Mouse (Mus musculus): ENCODE results near the gene Dnaaf5. TPM values are rescaled to one million over a fixed set of nuclear protein-coding genes. Genes with fewer than 3 reads are reported as not detected.
A peak's percentile ranks its signal among the peaks of the same experiment; 100 is the strongest.

The Dnaaf5 gene
- polyA plus RNA-seq, 1 experiment from 2014 or later: 6.8 TPM

DNA sequence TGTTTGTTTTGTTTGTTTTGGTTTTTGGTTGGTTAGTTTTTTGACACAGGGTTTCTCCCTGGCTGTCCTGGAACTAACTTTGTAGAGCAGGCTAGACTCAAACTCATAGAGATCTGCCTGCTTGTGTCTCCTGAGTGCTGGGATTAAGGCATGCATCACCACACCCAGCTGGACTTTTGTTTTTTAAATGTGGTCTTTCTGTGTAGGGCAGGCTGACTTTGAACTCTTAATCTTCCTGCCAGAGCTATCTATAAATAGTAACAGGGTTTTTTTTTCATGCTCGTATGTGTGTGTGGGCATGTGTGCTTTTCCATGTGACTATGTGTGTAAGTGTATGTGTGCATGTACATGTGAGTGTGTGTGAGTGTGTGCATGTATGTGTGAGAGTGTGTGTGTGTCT, 17.5 kb downstream of the Dnaaf5 start:
- Histone ChIP-seq H3K36me3 (replicated peaks; ENCODE audit: control insufficient read depth, insufficient read depth, low read depth, low read length) (peaks cover 11% of the 10 kb centered on the region), H3K27me3 (ENCODE audit: control insufficient read depth, insufficient read depth, low read length) (no peaks in the 10 kb centered on the region), H3K4me1 (ENCODE audit: control insufficient read depth, insufficient read depth, low read length) (no peaks in the 10 kb centered on the region), H3K9me3 (replicated peaks; ENCODE audit: control insufficient read depth, low read length) (no peaks in the 10 kb centered on the region), H3K9ac (replicated peaks; ENCODE audit: low read length) (no peak overlapping the region), H3K27ac (replicated peaks; ENCODE audit: low read depth, low read length) (no peak overlapping the region), H3K4me3 (ENCODE audit: low read depth, low read length) (no peak overlapping the region), H3K4me2 (ENCODE audit: low read depth, low read length) (no peak overlapping the region)
- 74% methylated on average over 1 of the region's 1 CpGs for WGBS
- no peak for DNase-seq (ENCODE audit: low spot score)
- no peak for ATAC-seq (replicated peaks; ENCODE audit: insufficient number of reproducible peaks, low FRiP score, low TSS enrichment, low read depth)

DNA sequence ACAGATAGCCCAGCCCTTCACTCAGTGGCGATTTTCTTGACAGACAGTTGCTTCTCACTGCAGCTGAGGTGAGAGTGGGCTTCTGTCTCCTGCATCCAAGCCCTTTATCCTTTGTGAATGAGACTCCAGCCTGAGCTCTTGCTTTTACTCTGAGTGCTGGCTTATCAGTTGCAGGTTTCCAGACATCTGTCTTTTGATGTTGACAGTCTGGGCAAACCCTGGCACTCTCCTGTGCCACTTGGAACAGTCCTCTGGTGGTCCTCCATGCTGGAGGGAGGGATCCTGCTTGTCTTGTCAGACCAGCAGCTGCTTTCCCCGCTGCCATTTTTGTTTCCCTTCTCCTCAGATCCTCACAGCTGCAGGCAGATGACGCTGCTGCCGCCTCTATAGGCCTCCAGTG, 21.9 kb downstream of the Dnaaf5 start:
- Histone ChIP-seq H3K9me3 (replicated peaks; ENCODE audit: control insufficient read depth, low read length) (no peaks in the 10 kb centered on the region), H3K36me3 (replicated peaks; ENCODE audit: control insufficient read depth, insufficient read depth, low read depth, low read length) (peaks cover 11% of the 10 kb centered on the region), H3K4me3 (ENCODE audit: low read depth, low read length) (no peak overlapping the region), H3K9ac (replicated peaks; ENCODE audit: low read length) (no peak overlapping the region), H3K27me3 (ENCODE audit: control insufficient read depth, insufficient read depth, low read length) (no peaks in the 10 kb centered on the region), H3K4me1 (ENCODE audit: control insufficient read depth, insufficient read depth, low read length) (no peaks in the 10 kb centered on the region), H3K27ac (replicated peaks; ENCODE audit: low read depth, low read length) (no peak overlapping the region), H3K4me2 (ENCODE audit: low read depth, low read length) (no peak overlapping the region)
- ATAC-seq (replicated peaks; ENCODE audit: insufficient number of reproducible peaks, low FRiP score, low TSS enrichment, low read depth): no peak
- DNase-seq (ENCODE audit: low spot score): no peak
- WGBS: 91% methylated on average over 4 of the region's 4 CpGs

DNA sequence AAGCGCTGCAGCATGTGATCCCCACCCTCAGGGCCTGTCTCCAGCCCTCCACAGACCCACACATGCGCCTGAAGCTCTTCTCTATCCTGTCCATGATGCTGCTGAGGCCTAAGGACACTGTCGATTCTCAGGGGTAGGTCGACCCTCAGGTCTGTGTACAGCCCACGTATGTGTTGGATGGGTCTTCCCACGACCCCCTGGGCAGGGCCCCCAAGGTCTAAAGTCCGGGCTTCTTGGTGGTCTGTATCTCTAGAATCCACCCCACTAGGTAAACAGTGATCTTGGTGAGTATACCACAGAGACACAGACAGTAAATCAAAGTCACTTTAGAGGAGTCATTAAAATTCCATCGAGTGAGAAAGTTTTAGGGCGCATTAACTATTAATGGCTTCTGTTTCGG, 24.1 kb downstream of the Dnaaf5 start:
- peaks cover 11% of the 10 kb centered on the region for H3K36me3 ChIP-seq (replicated peaks; ENCODE audit: control insufficient read depth, insufficient read depth, low read depth, low read length)
- no peak for ATAC-seq (replicated peaks; ENCODE audit: insufficient number of reproducible peaks, low FRiP score, low TSS enrichment, low read depth)

DNA sequence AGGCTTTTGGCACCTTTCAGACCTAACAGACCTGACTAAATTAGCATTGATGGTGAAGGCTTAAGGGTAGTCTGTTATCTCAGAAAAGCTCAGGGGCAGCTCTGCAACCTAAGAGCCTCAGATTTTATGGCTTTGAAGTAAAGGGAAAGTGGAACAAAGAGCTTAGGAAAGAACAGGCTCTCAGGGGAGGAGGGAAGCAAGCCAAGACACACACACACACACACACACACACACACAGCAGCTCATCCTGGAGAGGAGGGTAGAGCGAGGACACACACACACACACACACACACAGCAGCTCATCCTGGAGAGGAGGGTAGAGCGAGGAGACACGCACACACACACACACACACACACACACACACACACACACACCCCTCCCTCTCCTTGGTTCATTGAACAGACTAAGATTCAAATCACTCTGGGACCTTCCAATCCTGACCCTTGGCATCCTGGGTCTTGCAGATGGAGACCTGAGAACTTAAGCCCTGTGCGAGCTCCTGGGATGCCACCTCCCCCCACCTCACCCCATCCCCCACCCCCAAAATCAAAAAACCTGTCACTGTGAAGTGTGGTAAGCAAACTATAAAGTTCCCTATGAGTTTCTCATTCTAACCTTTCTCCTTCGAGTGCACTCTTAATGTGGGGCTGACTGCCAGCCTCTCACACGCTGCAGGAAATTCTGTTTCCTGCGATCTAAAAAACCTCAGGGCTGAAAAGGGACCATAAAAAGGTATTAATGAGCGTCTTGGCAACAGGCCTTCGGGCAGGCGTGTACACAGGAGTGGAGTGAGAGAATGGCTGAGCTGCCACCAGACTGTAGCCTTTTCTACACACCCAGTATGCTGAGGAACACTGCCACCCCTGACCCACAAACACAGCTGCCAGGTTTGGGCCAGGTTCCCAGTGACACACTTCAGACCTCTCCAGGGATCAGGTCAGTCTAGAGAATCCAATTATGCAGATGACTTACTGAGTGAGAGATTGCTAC, 24.8 kb downstream of the Dnaaf5 start:
- Histone ChIP-seq H3K4me2 (ENCODE audit: low read depth, low read length) (no peak overlapping the region), H3K4me3 (ENCODE audit: low read depth, low read length) (no peak overlapping the region), H3K36me3 (replicated peaks; ENCODE audit: control insufficient read depth, insufficient read depth, low read depth, low read length) (peaks cover 11% of the 10 kb centered on the region), H3K27me3 (ENCODE audit: control insufficient read depth, insufficient read depth, low read length) (no peaks in the 10 kb centered on the region), H3K9me3 (replicated peaks; ENCODE audit: control insufficient read depth, low read length) (no peaks in the 10 kb centered on the region), H3K9ac (replicated peaks; ENCODE audit: low read length) (no peak overlapping the region), H3K27ac (replicated peaks; ENCODE audit: low read depth, low read length) (no peak overlapping the region), H3K4me1 (ENCODE audit: control insufficient read depth, insufficient read depth, low read length) (no peaks in the 10 kb centered on the region)
- 89% methylated on average over 9 of the region's 10 CpGs for WGBS
- DNase-seq (ENCODE audit: low spot score): no peak
- ATAC-seq (replicated peaks; ENCODE audit: insufficient number of reproducible peaks, low FRiP score, low TSS enrichment, low read depth): 0 out of 2 replicates have a peak, but pooled peaks have one; percentile 20

More for the DNA sequence above, 24.1 kb downstream of the Dnaaf5 start:
- H3K27ac ChIP-seq (replicated peaks; ENCODE audit: low read depth, low read length): no peak overlapping the region
- no peak for DNase-seq (ENCODE audit: low spot score)
- no peaks in the 10 kb centered on the region for H3K9me3 ChIP-seq (replicated peaks; ENCODE audit: control insufficient read depth, low read length)
- H3K27me3 ChIP-seq (ENCODE audit: control insufficient read depth, insufficient read depth, low read length): no peaks in the 10 kb centered on the region
- H3K4me2 ChIP-seq (ENCODE audit: low read depth, low read length): no peak overlapping the region
- no peaks in the 10 kb centered on the region for H3K4me1 ChIP-seq (ENCODE audit: control insufficient read depth, insufficient read depth, low read length)
- WGBS: 79% methylated on average over 10 of the region's 10 CpGs
- H3K9ac ChIP-seq (replicated peaks; ENCODE audit: low read length): no peak overlapping the region
- H3K4me3 ChIP-seq (ENCODE audit: low read depth, low read length): no peak overlapping the region

DNA sequence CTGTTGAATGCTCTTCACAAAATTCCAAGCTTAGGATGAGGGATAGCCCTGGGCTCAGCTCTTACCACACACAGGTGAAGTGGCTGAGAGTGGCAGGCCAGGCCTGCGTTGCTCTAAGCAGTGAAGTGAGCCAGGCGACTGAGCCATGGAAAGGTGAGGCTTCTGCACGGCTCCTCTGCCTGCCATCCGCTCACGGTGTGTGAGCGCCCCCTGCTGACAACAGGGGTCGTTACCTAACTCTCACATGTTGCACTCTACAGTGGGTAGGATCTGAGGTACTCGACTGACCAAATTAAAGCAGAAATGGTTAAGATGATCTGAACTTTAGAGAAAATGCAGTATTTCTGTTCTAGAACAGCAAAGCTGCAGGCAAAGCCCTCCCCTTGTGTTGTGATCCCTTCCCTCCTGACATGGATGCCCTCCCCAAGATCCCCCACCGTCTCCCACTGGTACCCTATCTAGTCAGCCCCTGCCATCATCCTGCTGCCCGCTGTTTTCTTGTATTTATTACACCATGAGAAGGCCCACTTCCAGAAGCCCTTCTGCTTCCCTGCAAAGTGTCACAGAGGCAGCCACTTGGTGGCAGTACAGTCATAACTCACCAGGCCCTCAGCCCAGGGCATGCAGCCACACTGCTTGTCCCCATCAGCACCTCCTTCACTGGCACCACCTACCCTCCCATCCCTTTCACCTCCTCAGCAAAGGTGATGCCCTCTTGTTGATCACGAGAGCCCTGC, 29.0 kb downstream of the Dnaaf5 start:
- no peaks in the 10 kb centered on the region for H3K9me3 ChIP-seq (replicated peaks; ENCODE audit: control insufficient read depth, low read length)
- H3K36me3 ChIP-seq (replicated peaks; ENCODE audit: control insufficient read depth, insufficient read depth, low read depth, low read length): peaks cover 5% of the 10 kb centered on the region
- H3K4me3 ChIP-seq (ENCODE audit: low read depth, low read length): no peak overlapping the region
- no peak overlapping the region for H3K9ac ChIP-seq (replicated peaks; ENCODE audit: low read length)
- no peaks in the 10 kb centered on the region for H3K4me1 ChIP-seq (ENCODE audit: control insufficient read depth, insufficient read depth, low read length)
- no peak overlapping the region for H3K27ac ChIP-seq (replicated peaks; ENCODE audit: low read depth, low read length)
- peak; percentile 78 for ATAC-seq (replicated peaks; ENCODE audit: insufficient number of reproducible peaks, low FRiP score, low TSS enrichment, low read depth)
- WGBS: 31% methylated on average over 11 of the region's 11 CpGs
- no peaks in the 10 kb centered on the region for H3K27me3 ChIP-seq (ENCODE audit: control insufficient read depth, insufficient read depth, low read length)
- no peak overlapping the region for H3K4me2 ChIP-seq (ENCODE audit: low read depth, low read length)
- DNase-seq (ENCODE audit: low spot score): peak; percentile 81

DNA sequence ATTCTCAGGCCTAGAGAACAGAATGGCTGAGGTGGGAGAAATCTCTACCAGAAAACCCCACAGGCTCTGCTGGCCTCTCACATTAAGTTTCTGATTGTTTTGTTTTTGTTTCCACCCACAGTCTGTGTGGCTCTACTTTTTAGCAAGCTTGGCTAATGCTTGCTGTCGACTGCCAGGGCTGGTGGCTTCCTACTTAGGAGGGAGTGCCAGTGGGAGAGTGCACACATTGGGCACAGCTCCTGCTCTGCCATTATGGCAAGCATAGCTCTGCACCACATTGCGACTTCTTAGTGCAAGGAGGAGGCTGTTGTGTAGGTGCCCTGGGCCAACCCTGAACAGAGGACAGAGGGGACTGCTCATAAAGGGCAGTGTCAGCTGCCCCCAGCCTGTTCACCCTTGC, 33.1 kb downstream of the Dnaaf5 start:
- H3K36me3 ChIP-seq (replicated peaks; ENCODE audit: control insufficient read depth, insufficient read depth, low read depth, low read length): peaks cover 4% of the 10 kb centered on the region
- WGBS: 83% methylated on average over 2 of the region's 2 CpGs

DNA sequence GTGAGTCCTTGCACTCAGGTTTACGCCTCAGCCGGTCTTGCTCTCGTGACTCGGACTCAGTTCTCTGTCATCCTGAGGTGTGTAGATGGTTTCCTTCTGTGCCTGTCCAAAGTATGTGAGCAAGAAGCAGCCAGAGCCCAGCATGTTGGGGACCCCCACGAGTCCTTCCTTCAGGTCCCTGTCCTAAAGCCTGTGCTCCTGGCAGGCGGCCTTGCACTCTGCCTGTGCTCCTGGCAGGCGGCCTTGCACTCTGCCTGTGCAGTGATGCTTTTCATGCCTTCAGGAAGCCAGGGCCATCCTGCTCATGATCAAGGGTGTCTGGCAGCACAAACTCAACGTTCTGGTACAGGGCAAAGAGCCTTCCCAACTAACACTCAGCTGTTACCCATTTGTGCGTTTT, 33.6 kb downstream of the Dnaaf5 start:
- no peak overlapping the region for H3K9ac ChIP-seq (replicated peaks; ENCODE audit: low read length)
- no peaks in the 10 kb centered on the region for H3K27me3 ChIP-seq (ENCODE audit: control insufficient read depth, insufficient read depth, low read length)
- 90% methylated on average over 9 of the region's 9 CpGs for WGBS
- H3K4me2 ChIP-seq (ENCODE audit: low read depth, low read length): no peak overlapping the region
- H3K9me3 ChIP-seq (replicated peaks; ENCODE audit: control insufficient read depth, low read length): no peaks in the 10 kb centered on the region
- no peaks in the 10 kb centered on the region for H3K4me1 ChIP-seq (ENCODE audit: control insufficient read depth, insufficient read depth, low read length)
- H3K27ac ChIP-seq (replicated peaks; ENCODE audit: low read depth, low read length): no peak overlapping the region
- ATAC-seq (replicated peaks; ENCODE audit: insufficient number of reproducible peaks, low FRiP score, low TSS enrichment, low read depth): no peak
- no peak overlapping the region for H3K4me3 ChIP-seq (ENCODE audit: low read depth, low read length)
- no peak for DNase-seq (ENCODE audit: low spot score)
- H3K36me3 ChIP-seq (replicated peaks; ENCODE audit: control insufficient read depth, insufficient read depth, low read depth, low read length): peaks cover 4% of the 10 kb centered on the region

More for the DNA sequence above, 33.1 kb downstream of the Dnaaf5 start:
- no peaks in the 10 kb centered on the region for H3K27me3 ChIP-seq (ENCODE audit: control insufficient read depth, insufficient read depth, low read length)
- no peak overlapping the region for H3K4me2 ChIP-seq (ENCODE audit: low read depth, low read length)
- no peak overlapping the region for H3K4me3 ChIP-seq (ENCODE audit: low read depth, low read length)
- ATAC-seq (replicated peaks; ENCODE audit: insufficient number of reproducible peaks, low FRiP score, low TSS enrichment, low read depth): no peak
- no peak for DNase-seq (ENCODE audit: low spot score)
- no peaks in the 10 kb centered on the region for H3K9me3 ChIP-seq (replicated peaks; ENCODE audit: control insufficient read depth, low read length)
- H3K9ac ChIP-seq (replicated peaks; ENCODE audit: low read length): no peak overlapping the region
- no peaks in the 10 kb centered on the region for H3K4me1 ChIP-seq (ENCODE audit: control insufficient read depth, insufficient read depth, low read length)
- no peak overlapping the region for H3K27ac ChIP-seq (replicated peaks; ENCODE audit: low read depth, low read length)

DNA sequence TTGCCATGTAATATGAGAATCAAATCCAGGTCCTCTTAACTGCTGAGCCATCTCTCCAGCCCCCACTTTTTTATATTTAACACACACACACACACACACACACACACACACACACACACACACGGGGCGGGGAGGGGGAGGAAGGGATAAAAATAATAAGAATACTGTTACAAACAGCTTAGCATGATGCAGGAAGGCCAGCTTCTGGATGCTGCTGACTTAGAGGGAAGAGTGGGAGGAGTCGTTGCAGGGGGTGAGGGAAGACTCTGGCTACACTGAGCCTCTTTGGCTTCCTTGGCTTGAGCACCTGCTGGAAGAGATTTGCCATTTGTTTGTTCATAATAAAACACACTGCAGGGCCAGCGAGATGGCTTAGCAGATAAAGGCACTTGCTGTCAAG, 34.9 kb downstream of the Dnaaf5 start:
- no peak overlapping the region for H3K9ac ChIP-seq (replicated peaks; ENCODE audit: low read length)
- peaks cover 4% of the 10 kb centered on the region for H3K36me3 ChIP-seq (replicated peaks; ENCODE audit: control insufficient read depth, insufficient read depth, low read depth, low read length)
- no peaks in the 10 kb centered on the region for H3K4me1 ChIP-seq (ENCODE audit: control insufficient read depth, insufficient read depth, low read length)
- H3K4me2 ChIP-seq (ENCODE audit: low read depth, low read length): no peak overlapping the region
- no peaks in the 10 kb centered on the region for H3K27me3 ChIP-seq (ENCODE audit: control insufficient read depth, insufficient read depth, low read length)
- H3K9me3 ChIP-seq (replicated peaks; ENCODE audit: control insufficient read depth, low read length): no peaks in the 10 kb centered on the region
- no peak for DNase-seq (ENCODE audit: low spot score)
- 87% methylated on average over 4 of the region's 4 CpGs for WGBS
- H3K27ac ChIP-seq (replicated peaks; ENCODE audit: low read depth, low read length): no peak overlapping the region
- ATAC-seq (replicated peaks; ENCODE audit: insufficient number of reproducible peaks, low FRiP score, low TSS enrichment, low read depth): no peak
- no peak overlapping the region for H3K4me3 ChIP-seq (ENCODE audit: low read depth, low read length)

Measured in embryonic facial prominence, embryonic 11.5 days (tissue).